Mouse (Mus musculus) liver, embryonic 11.5 days (tissue): ENCODE results near the gene Pfdn6. TPM values are rescaled to one million over a fixed set of nuclear protein-coding genes. Genes with fewer than 3 reads are reported as not detected.
A peak's percentile ranks its signal among the peaks of the same experiment; 100 is the strongest.

ENCODE experiments used
- ATAC-seq: fragments of 200-750 bp; cut with Nextera tagmentation; replicated peaks from 2 replicates; pipeline ENCODE4 v1.8.0; 2017; ENCODE audit warnings: moderate number of reproducible peaks, mild to moderate bottlenecking, moderate TSS enrichment, moderate library complexity; ENCODE audit not compliant: low FRiP score
- DNase-seq: peaks from one replicate; pipeline ENCODE4 v3.0.0-alpha.2; 2017; ENCODE audit warnings: low spot score
- H3K27ac ChIP-seq: fragments of 300-500 bp; sonication (generic); 2 replicates; pipeline ENCODE4 v1.5.1; 2014; ENCODE audit warnings: mild to moderate bottlenecking, low read depth, low read length, control low read depth
- H3K27me3 ChIP-seq: fragments of 300-500 bp; sonication (generic); replicated peaks from 2 replicates; pipeline ENCODE4 v1.6.1; 2014; ENCODE audit warnings: low read length, mixed read lengths; ENCODE audit not compliant: control insufficient read depth, insufficient read depth
- H3K36me3 ChIP-seq: fragments of 300-500 bp; sonication (generic); 2 replicates; pipeline ENCODE4 v1.6.1; 2014; ENCODE audit warnings: mild to moderate bottlenecking, low read length, moderate library complexity, mixed read lengths; ENCODE audit not compliant: control insufficient read depth, insufficient read depth
- H3K4me1 ChIP-seq: fragments of 300-500 bp; sonication (generic); replicated peaks from 2 replicates; pipeline ENCODE4 v1.6.1; 2014; ENCODE audit warnings: low read length, mixed read lengths; ENCODE audit not compliant: control insufficient read depth, insufficient read depth
- H3K4me2 ChIP-seq: fragments of 300-500 bp; sonication (generic); 2 replicates; pipeline ENCODE4 v1.6.1; 2014; ENCODE audit warnings: mild to moderate bottlenecking, control low read depth, moderate library complexity
- H3K4me3 ChIP-seq: fragments of 300-500 bp; sonication (generic); 2 replicates; pipeline ENCODE4 v1.5.1; 2014; ENCODE audit warnings: low read depth, low read length, control low read depth
- H3K9ac ChIP-seq: fragments of 300-500 bp; sonication (generic); 2 replicates; pipeline ENCODE4 v1.6.1; 2014; ENCODE audit warnings: low read depth, low read length, control low read depth
- H3K9me3 ChIP-seq: fragments of 300-500 bp; sonication (generic); 2 replicates; pipeline ENCODE4 v1.6.1; 2016; ENCODE audit warnings: low read length, inconsistent platforms, mixed read lengths; ENCODE audit not compliant: control insufficient read depth
- WGBS: fragments of 180-500 bp; shearing (Covaris S2); extraction: QIAGEN DNeasy Blood & Tissue Kit; methylation state at CpG from one replicate; pipeline ENCODE4 v1.1.7; 2014; 5-methylcytosine and 5-hydroxymethylcytosine counted together
- polyA plus RNA-seq: library from polyadenylated mRNA; unstranded; fragments of >200 nt; fragmentation: Nextera tagmentation; extraction: Ambion mirVana; gene quantifications from 2 replicates; pipeline ENCODE4 v1.2.1, GENCODE M21; 2014

Gene Pfdn6
- polyA plus RNA-seq, 1 experiment from 2014 or later: 286 TPM

DNA sequence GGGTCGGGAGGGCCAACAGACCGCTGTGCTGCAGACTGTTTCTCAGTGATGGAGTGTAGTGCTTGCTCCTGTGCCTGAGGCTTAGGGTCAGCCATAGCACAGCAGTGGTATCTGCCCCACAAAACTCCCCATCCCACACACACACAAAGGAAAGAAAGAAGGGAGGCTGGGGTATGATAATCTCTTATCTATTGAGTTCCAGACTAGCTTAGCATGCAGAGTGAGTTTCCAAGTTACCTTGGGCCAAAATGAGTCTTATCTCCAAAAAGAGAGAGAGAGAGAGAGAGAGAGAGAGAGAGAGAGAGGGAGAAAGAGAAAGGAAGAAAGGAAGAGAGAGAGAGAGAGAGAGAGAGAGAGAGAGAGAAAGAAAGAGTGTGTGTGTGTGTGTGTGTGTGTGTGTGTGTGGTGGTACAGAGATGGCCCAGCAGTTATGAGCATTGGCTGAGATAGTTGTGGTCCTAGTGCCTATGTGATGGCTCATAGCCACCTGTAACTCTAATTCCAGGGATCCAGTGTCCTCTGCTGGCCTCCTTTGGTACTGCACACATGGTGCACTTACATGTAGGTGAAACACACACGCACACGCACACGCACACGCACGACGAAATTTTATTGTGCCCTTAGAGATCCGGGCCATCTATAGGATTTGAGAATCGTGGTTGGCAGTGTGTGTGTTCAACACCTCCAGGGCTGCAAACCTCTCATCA, 15.4 kb downstream of the Pfdn6 start:
- H3K27ac ChIP-seq: peak overlapping the region; percentile 59
- ATAC-seq: peak; percentile 46

DNA sequence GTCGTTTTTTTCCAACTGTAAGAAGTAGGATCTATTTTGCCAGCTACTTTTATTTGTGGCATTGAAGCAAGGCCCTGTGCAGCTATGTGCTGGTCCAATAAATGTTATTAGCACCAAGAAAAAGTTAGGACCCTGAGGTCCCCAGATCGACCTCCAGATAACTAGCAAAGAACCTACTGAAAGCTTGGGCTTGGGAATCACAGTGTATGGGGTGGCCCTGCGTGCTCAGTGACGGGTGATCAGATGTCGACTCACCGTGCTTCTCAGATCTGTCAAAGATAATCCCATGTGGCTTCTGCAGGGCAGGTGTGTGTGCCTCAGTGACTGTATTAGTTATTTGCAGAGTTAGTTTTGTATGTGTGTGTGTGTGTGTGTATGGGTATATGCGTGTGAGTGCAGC, 18.8 kb downstream of the Pfdn6 start:
- no peak for ATAC-seq
- Histone ChIP-seq H3K27ac (no peak overlapping the region), H3K27me3 (no peaks in the 10 kb centered on the region), H3K4me2 (peak overlapping the region; percentile 100), H3K9ac (no peak overlapping the region), H3K4me3 (peak overlapping the region; percentile 83; the same call in 1 of the 2 replicates), H3K36me3 (peaks cover 20% of the 10 kb centered on the region), H3K4me1 (peaks cover 31% of the 10 kb centered on the region), H3K9me3 (0 out of 2 replicates have a peak, but pooled peaks cover 2% of the 10 kb centered on the region)
- WGBS: 82% methylated on average over 7 of the region's 7 CpGs
- no peak for DNase-seq

More for the DNA sequence above, 15.4 kb downstream of the Pfdn6 start:
- Histone ChIP-seq H3K4me2 (peak overlapping the region; percentile 29), H3K9me3 (no peaks in the 10 kb centered on the region), H3K4me3 (peak overlapping the region; percentile 7; the same call in 1 of the 2 replicates), H3K27me3 (no peaks in the 10 kb centered on the region), H3K36me3 (peaks cover 9% of the 10 kb centered on the region; the same call in 1 of the 2 replicates), H3K9ac (no peak overlapping the region), H3K4me1 (peaks cover 23% of the 10 kb centered on the region)
- WGBS: 75% methylated on average over 10 of the region's 10 CpGs
- DNase-seq: no peak

DNA sequence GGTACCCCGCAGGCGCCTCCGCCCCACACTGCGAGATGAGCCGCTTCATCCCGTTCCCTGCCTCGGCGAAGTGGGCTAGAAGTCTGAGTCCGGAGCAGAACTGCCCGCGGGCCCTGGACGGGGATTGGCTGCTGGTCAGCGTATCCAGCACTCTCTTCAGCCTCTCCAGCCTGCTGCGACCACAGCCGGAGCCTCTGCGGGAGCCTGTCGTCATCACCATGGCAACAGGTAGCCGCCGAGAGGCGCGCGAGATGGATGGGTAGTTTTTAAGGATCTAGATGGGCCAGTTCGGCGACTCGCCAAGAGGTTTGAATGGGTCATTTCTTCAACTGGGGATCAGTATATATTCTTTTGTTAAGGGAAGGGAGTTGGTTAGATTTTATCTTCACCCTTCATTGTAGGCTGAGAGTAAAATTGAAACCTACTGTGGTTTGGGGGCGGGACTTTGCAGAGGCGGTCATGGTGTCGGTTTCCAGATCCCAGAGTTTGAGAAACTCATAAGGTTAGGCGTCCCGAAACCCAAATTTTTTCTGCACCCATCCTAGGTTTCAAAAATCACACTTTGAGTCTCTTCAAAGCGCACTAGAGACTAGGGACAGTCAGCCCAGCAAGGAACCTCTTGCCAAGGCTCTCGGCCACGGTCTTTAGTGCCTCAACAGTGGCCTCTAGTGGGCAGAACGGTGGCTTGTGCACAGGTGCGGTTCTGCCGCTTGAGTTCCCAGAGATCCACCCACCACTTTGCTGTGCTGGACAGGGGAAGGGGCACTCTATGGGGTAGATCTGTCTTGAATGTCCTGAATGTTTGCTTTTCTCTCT, 19.7 kb downstream of the Pfdn6 start:
- 0 out of 2 replicates have a peak, but pooled peaks cover 2% of the 10 kb centered on the region for H3K9me3 ChIP-seq
- under 1% methylated on average over 36 of the region's 36 CpGs for whole genome bisulfite sequencing
- no peaks in the 10 kb centered on the region for H3K27me3 ChIP-seq
- peaks cover 31% of the 10 kb centered on the region for H3K4me1 ChIP-seq
- peak; percentile 79 for DNase-seq
- peaks cover 17% of the 10 kb centered on the region for H3K36me3 ChIP-seq
- peak overlapping the region; percentile 100 for H3K4me2 ChIP-seq
- ATAC-seq: peak; percentile 22; the same call in 1 of the 2 replicates
- H3K27ac ChIP-seq: peak overlapping the region; percentile 91; the same call in 1 of the 2 replicates
- peak overlapping the region; percentile 83 for H3K4me3 ChIP-seq
- H3K9ac ChIP-seq: peak overlapping the region; percentile 86

DNA sequence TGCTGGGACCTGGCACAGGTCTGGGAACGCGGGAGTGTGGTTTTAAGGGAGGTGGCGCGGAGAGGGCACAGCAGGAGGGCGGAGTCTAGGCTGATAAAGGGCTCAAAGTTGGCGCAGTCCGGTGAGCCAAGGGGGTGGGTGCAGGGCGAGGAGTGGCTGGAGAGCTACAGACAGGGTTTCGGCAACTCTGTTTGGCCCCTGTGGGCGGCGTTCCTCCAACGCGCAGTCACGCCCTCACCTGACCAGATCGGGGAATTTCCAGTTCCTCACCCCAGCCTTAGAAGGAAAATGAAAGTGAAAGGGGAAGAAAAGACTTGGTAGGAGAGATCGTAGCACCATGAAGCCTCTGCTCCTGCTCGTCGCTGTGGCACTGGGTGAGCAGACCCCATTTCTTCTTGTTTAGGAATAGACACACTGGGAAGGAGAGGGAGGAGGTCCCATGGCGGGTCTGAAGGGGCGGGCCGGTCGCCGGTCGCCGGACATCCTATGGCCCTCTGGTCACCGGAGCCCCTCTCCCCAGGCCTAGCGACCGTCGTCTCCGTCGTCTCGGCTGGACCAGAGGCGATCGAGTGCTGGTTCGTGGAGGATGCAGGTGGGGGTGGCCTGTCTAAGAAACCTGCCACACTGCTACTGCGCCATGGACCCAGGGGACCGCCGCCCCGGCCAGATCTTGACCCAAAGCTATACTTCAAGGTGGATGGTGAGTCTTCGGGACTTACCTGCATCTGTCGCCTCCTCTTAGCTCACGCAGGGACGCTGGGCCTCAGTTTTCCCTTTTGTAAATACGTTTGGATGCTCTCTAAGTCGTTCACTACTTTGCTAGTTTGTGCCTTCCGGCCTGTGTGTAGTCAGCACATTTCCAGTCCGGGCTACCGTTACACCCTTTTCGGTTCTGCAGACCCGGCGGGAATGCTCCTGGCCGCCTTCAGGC, 20.5 kb downstream of the Pfdn6 start:
- H3K4me1 ChIP-seq: peaks cover 38% of the 10 kb centered on the region
- H3K4me3 ChIP-seq: peak overlapping the region; percentile 83
- WGBS: under 1% methylated on average over 52 of the region's 52 CpGs
- ATAC-seq: peak; percentile 72
- H3K4me2 ChIP-seq: peak overlapping the region; percentile 100
- H3K9me3 ChIP-seq: 0 out of 2 replicates have a peak, but pooled peaks cover 2% of the 10 kb centered on the region
- H3K27me3 ChIP-seq: no peaks in the 10 kb centered on the region
- DNase-seq: peak; percentile 83
- peaks cover 16% of the 10 kb centered on the region for H3K36me3 ChIP-seq
- peak overlapping the region; percentile 91 for H3K27ac ChIP-seq
- peak overlapping the region; percentile 86 for H3K9ac ChIP-seq

DNA sequence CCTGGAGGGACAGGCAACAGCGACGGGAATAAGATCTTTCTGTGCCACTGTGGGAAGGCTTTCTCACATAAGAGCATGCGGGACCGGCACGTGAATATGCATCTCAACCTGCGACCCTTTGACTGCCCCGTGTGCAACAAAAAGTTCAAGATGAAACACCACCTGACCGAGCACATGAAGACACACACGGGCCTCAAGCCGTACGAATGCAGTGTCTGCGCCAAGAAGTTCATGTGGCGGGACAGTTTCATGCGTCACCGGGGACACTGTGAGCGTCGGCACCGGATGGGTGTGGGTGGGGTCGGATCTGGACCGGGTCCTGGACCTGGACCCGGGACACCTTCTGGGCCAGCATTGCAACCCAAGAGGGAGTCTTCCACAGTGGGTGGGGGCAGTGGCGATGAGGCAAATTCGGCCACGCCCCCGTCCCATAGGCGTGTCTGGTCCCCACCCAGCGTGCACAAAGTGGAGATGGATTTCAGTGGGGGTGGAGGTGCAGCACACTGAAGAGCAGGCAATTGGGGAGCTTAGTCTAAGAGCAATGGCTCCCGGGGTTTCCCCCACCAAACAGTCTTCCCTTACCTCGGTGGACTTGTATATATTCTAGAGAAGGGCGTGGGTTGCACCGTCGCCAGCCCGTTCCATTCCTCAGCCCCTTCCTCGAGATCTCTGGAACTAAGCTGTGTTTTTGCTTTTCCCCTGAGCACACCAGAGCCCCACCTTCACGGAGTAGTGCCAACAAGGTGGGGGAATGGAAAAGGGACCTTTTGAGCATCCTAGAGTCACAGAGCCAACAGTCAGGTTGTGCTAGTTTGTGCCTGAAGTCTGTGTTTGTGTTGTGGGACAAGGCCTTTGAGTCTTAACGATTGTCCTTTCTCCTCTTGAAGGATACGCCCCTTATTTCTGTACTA, 21.6 kb downstream of the Pfdn6 start:
- Histone ChIP-seq H3K4me3 (peak overlapping the region; percentile 83), H3K9ac (peak overlapping the region; percentile 86), H3K36me3 (peaks cover 27% of the 10 kb centered on the region), H3K4me1 (peaks cover 33% of the 10 kb centered on the region), H3K27me3 (no peaks in the 10 kb centered on the region), H3K9me3 (0 out of 2 replicates have a peak, but pooled peaks cover 2% of the 10 kb centered on the region), H3K27ac (peak overlapping the region; percentile 91), H3K4me2 (peak overlapping the region; percentile 100)
- peak; percentile 1; the same call in 1 of the 2 replicates for ATAC-seq
- no peak for DNase-seq
- 52% methylated on average over 37 of the region's 37 CpGs for WGBS

DNA sequence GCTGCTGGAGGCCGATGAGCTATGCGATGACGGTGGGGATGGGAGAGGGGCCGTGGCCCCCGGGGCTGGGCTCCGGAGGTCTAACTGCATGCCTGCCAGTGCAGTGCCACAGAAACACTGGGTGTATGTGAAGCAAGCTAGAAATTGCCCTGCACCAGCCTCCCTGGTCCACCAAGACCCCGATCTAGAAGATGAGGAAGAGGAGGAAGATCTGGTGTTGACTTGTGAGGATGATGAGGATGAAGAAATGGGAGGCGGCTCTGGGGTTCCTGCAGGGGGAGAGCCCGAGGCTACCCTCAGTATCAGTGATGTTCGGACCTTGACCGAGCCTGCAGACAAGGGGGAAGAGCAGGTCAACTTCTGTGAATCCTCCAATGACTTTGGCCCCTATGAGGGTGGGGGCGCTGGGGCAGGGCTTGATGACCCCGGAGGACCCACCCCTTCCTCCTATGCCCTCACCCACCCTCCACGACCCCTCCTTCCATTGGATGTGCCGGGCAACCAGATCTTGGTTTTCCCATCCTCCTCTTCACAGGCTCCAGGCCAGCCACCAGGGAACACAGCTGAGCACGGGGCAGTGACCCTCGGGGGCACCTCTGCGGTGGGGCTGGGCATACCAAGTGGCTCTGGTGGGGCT, 22.4 kb downstream of the Pfdn6 start:
- 0 out of 2 replicates have a peak, but pooled peaks cover 2% of the 10 kb centered on the region for H3K9me3 ChIP-seq
- peak overlapping the region; percentile 100 for H3K4me2 ChIP-seq
- H3K27me3 ChIP-seq: no peaks in the 10 kb centered on the region
- H3K4me1 ChIP-seq: peaks cover 32% of the 10 kb centered on the region
- no peak for ATAC-seq
- no peak for DNase-seq
- WGBS: 80% methylated on average over 18 of the region's 18 CpGs
- peaks cover 32% of the 10 kb centered on the region for H3K36me3 ChIP-seq
- 0 out of 2 replicates have a peak overlapping the region, but pooled peaks have one; percentile 25 for H3K9ac ChIP-seq
- H3K4me3 ChIP-seq: peak overlapping the region; percentile 66
- peak overlapping the region; percentile 32; the same call in 1 of the 2 replicates for H3K27ac ChIP-seq
